Mouse (Mus musculus): ENCODE results near the gene Ctdnep1.

DNA sequence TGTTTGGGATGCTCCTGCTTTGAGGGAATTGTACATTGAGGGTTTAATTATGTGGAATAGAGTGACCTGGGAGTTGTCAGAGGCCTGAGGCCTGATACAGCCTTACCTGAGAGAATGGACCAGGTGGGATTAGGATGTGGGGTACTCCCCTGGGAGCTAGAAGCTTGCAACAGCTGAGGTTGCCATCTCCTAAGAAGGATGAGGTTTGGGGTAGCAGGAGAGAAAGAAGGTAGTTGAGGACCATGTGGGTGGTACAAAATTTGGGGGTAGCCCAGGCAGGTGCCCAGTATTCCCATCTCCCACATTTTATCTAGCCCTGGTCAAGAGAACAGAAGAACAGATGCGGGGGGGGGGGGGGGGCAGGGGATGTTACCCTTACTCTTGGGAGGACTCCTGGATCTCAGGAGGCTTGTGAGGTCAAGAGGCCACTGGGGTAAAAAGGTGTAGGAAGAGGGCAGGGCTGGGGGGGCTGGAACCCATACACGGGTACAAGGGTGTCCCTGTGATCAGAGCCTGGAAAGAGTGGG lies 38.6 kb downstream of the Ctdnep1 start:
- no peak for TF ChIP-seq CTCF (IDR thresholded peaks at IDR 0.05; ENCODE audit: extremely low read depth, insufficient read depth, low read length)
- TF ChIP-seq POLR2A (IDR thresholded peaks at IDR 0.05; ENCODE audit: extremely low read depth, insufficient read depth, low read length): no peak

Measured in cortical plate, adult 2 months (tissue).